Mouse (Mus musculus): ENCODE results near the gene Usp31.

Gene Usp31

GRCm38 (mm10) chr7:121660705-121661104, 46.3 kb downstream of the Usp31 start:
- no peak for DNase-seq (ENCODE audit: low read depth, low spot score)

GRCm38 (mm10) chr7:121658866-121659265, 48.2 kb downstream of the Usp31 start:
- no peak for DNase-seq (ENCODE audit: low read depth, low spot score)

GRCm38 (mm10) chr7:121654675-121655074, 52.4 kb downstream of the Usp31 start:
- no peak for DNase-seq (ENCODE audit: low read depth, low spot score)

- DNase-seq (ENCODE audit: low read depth, low spot score): no peak
These were observed 54.4 kb downstream of the Usp31 start for GRCm38 (mm10) chr7:121652629-121653028.

GRCm38 (mm10) chr7:121650724-121651123, 56.3 kb downstream of the Usp31 start:
- DNase-seq (ENCODE audit: low read depth, low spot score): no peak

GRCm38 (mm10) chr7:121640998-121641762, 65.9 kb downstream of the Usp31 start:
- peak; percentile 34 for DNase-seq (ENCODE audit: low read depth, low spot score)

- DNase-seq (ENCODE audit: low read depth, low spot score): no peak
These were observed 70.3 kb downstream of the Usp31 start for GRCm38 (mm10) chr7:121636732-121637131.

- no peak for DNase-seq (ENCODE audit: low read depth, low spot score)
These were observed 72.8 kb downstream of the Usp31 start for GRCm38 (mm10) chr7:121634236-121634635.

- no peak for DNase-seq (ENCODE audit: low read depth, low spot score)
These were observed 84.1 kb downstream of the Usp31 start for GRCm38 (mm10) chr7:121622835-121623420.

- DNase-seq (ENCODE audit: low read depth, low spot score): no peak
These were observed 84.6 kb downstream of the Usp31 start for GRCm38 (mm10) chr7:121622433-121622832.

GRCm38 (mm10) chr7:121601697-121602096, 105.4 kb downstream of the Usp31 start:
- DNase-seq (ENCODE audit: low read depth, low spot score): peak; percentile 37

- peak; percentile 62 for DNase-seq (ENCODE audit: low read depth, low spot score)
These were observed 110.7 kb downstream of the Usp31 start for GRCm38 (mm10) chr7:121596401-121596800.

- no peak for DNase-seq (ENCODE audit: low read depth, low spot score)
These were observed 111.6 kb downstream of the Usp31 start for GRCm38 (mm10) chr7:121595496-121595895.

- DNase-seq (ENCODE audit: low read depth, low spot score): no peak
These were observed 112.0 kb downstream of the Usp31 start for GRCm38 (mm10) chr7:121595085-121595484.

GRCm38 (mm10) chr7:121594623-121595022, 112.4 kb downstream of the Usp31 start:
- no peak for DNase-seq (ENCODE audit: low read depth, low spot score)

All from embryo, embryonic 11.5 days (tissue).